Mouse (Mus musculus) MEL (cell line): Measurements from ENCODE around the gene Tbc1d30. TPM values are rescaled to one million over a fixed set of nuclear protein-coding genes. Genes with fewer than 3 reads are reported as not detected.

Source experiments
- DNase-seq: peaks from one replicate; pipeline ENCODE4 v3.0.0; 2011; ENCODE audit warnings: low read depth, low spot score
- H3K27ac ChIP-seq: 2 replicates; pipeline ENCODE4 v1.5.1; 2012; ENCODE audit warnings: low read depth, mild to moderate bottlenecking, control low read depth, low read length, moderate library complexity; ENCODE audit not compliant: control insufficient read depth
- H3K27me3 ChIP-seq, 2 experiments: fragments of 150-350 bp in 1 of 2; sonication (generic) in 1 of 2; 2 replicates each; pipeline ENCODE4 v1.6.1; 2012; ENCODE audit warnings: low read length in 2 of 2, mild to moderate bottlenecking in 2 of 2, improper control_type of control experiment in 1 of 2, moderate library complexity in 1 of 2; ENCODE audit not compliant: insufficient read depth in 2 of 2, control insufficient read depth in 1 of 2
- H3K36me3 ChIP-seq, 2 experiments: 2 replicates each; pipeline ENCODE4 v1.6.1; 2012 to 2014; ENCODE audit warnings: low read length in 2 of 2, improper control_type of control experiment in 1 of 2, inconsistent platforms in 1 of 2, mild to moderate bottlenecking in 1 of 2; ENCODE audit not compliant: insufficient read depth in 2 of 2, control insufficient read depth in 1 of 2
- H3K4me1 ChIP-seq, 2 experiments: fragments of 150-350 bp in 1 of 2; sonication (generic) in 1 of 2; 2 replicates each; pipeline ENCODE4 v1.6.1; 2012; ENCODE audit warnings: low read length in 2 of 2, improper control_type of control experiment in 1 of 2, mild to moderate bottlenecking in 1 of 2; ENCODE audit not compliant: insufficient read depth in 2 of 2, control insufficient read depth in 1 of 2
- H3K4me3 ChIP-seq, 2 experiments: fragments of 150-350 bp in 1 of 2; sonication (generic) in 1 of 2; 2 replicates each; pipeline ENCODE4 v1.5.1; 2012; ENCODE audit warnings: low read depth in 2 of 2, low read length in 2 of 2, mild to moderate bottlenecking in 2 of 2, moderate library complexity in 2 of 2, control low read depth in 1 of 2, improper control_type of control experiment in 1 of 2; ENCODE audit not compliant: control insufficient read depth in 1 of 2, insufficient read depth in 1 of 2
- H3K79me2 ChIP-seq: 2 replicates; pipeline ENCODE4 v1.6.1; 2012; ENCODE audit warnings: mild to moderate bottlenecking, low read length, moderate library complexity; ENCODE audit not compliant: control insufficient read depth, poor library complexity, insufficient read depth
- H3K9ac ChIP-seq: 2 replicates; pipeline ENCODE4 v1.6.1; 2012; ENCODE audit warnings: low read depth, mild to moderate bottlenecking, control low read depth, low read length, moderate library complexity; ENCODE audit not compliant: control insufficient read depth, poor library complexity, severe bottlenecking
- H3K9me3 ChIP-seq: fragments of 150-350 bp; sonication (generic); replicated peaks from 2 replicates; pipeline ENCODE4 v1.6.1; 2012; ENCODE audit warnings: mild to moderate bottlenecking, low read length, improper control_type of control experiment, moderate library complexity; ENCODE audit not compliant: insufficient read depth
- CTCF ChIP-seq, 3 experiments: IDR thresholded peaks in 2 of 3; conservative IDR thresholded peaks in 1 of 3; 2 replicates each; pipeline ENCODE4 v1.5.1; 2011 to 2012; ENCODE audit warnings: low read length in 3 of 3, low read depth in 2 of 3, mild to moderate bottlenecking in 2 of 3, improper control_type of control experiment in 1 of 3, inconsistent platforms in 1 of 3, mixed read lengths in 1 of 3, moderate library complexity in 1 of 3; ENCODE audit not compliant: control insufficient read depth in 1 of 3, insufficient read depth in 1 of 3, poor library complexity in 1 of 3, severe bottlenecking in 1 of 3
- EP300 ChIP-seq, 2 experiments: IDR thresholded peaks; 2 replicates each; pipeline ENCODE4 v1.6.1; 2011; ENCODE audit warnings: improper control_type of control experiment in 2 of 2, low read length in 2 of 2, low read depth in 1 of 2, mild to moderate bottlenecking in 1 of 2
- GATA1 ChIP-seq: IDR thresholded peaks from 2 replicates; pipeline ENCODE4 v1.6.1; 2011; ENCODE audit warnings: low read depth, low read length, improper control_type of control experiment
- JUND ChIP-seq: IDR thresholded peaks from 2 replicates; pipeline ENCODE4 v1.6.1; 2011; ENCODE audit warnings: low read depth, mild to moderate bottlenecking, improper control_type of control experiment, low read length
- KAT2A ChIP-seq: conservative IDR thresholded peaks from 2 replicates; pipeline ENCODE4 v1.6.1; 2012; ENCODE audit warnings: low read depth, low read length, improper control_type of control experiment, inconsistent platforms
- MAX ChIP-seq: IDR thresholded peaks from 2 replicates; pipeline ENCODE4 v1.6.1; 2011; ENCODE audit warnings: low read length, improper control_type of control experiment
- MAZ ChIP-seq: IDR thresholded peaks from 2 replicates; pipeline ENCODE4 v1.6.1; 2012; ENCODE audit warnings: low read depth, mild to moderate bottlenecking, inconsistent platforms, low read length, improper control_type of control experiment
- MEF2A ChIP-seq: IDR thresholded peaks from 2 replicates; pipeline ENCODE4 v1.6.1; 2014; ENCODE audit warnings: low read depth, mild to moderate bottlenecking, inconsistent platforms, low read length, improper control_type of control experiment; ENCODE audit not compliant: poor library complexity, insufficient replicate concordance, severe bottlenecking; ENCODE audit errors: extremely low read depth
- MYB ChIP-seq: IDR thresholded peaks from 2 replicates; pipeline ENCODE4 v1.6.1; 2011; ENCODE audit warnings: mild to moderate bottlenecking, low read depth, low read length, improper control_type of control experiment
- NELFE ChIP-seq: IDR thresholded peaks from 2 replicates; pipeline ENCODE4 v1.6.1; 2011; ENCODE audit warnings: low read depth, low read length, improper control_type of control experiment
- POLR2A ChIP-seq, 2 experiments: IDR thresholded peaks; 2 replicates each; pipeline ENCODE4 v1.6.1; 2011 to 2012; ENCODE audit warnings: low read length in 2 of 2, mild to moderate bottlenecking in 2 of 2, control low read depth in 1 of 2, improper control_type of control experiment in 1 of 2, low read depth in 1 of 2, moderate library complexity in 1 of 2; ENCODE audit not compliant: control insufficient read depth in 1 of 2, insufficient read depth in 1 of 2, poor library complexity in 1 of 2
- POLR2AphosphoS2 ChIP-seq: IDR thresholded peaks from 2 replicates; pipeline ENCODE4 v1.6.1; 2011; ENCODE audit warnings: low read length, improper control_type of control experiment
- POLR2AphosphoS5 ChIP-seq: IDR thresholded peaks from 2 replicates; pipeline ENCODE4 v1.6.1; 2012; ENCODE audit warnings: low read depth, borderline replicate concordance, mild to moderate bottlenecking, inconsistent platforms, low read length, moderate library complexity, mixed read lengths
- SIN3A ChIP-seq: IDR thresholded peaks from 2 replicates; pipeline ENCODE4 v1.6.1; 2012; ENCODE audit warnings: low read length, improper control_type of control experiment, inconsistent platforms
- SMC3 ChIP-seq: IDR thresholded peaks from 2 replicates; pipeline ENCODE4 v1.6.1; 2011; ENCODE audit warnings: low read depth, low read length, improper control_type of control experiment
- TAL1 ChIP-seq: IDR thresholded peaks from 2 replicates; pipeline ENCODE4 v1.6.1; 2012; ENCODE audit warnings: mild to moderate bottlenecking, inconsistent platforms, low read length, moderate library complexity, mixed read lengths
- TBP ChIP-seq: IDR thresholded peaks from 2 replicates; pipeline ENCODE4 v1.8.0; 2011; ENCODE audit warnings: low read depth, low read length, improper control_type of control experiment
- USF1 ChIP-seq: IDR thresholded peaks from 2 replicates; pipeline ENCODE4 v1.6.1; 2014; ENCODE audit warnings: low read depth, mild to moderate bottlenecking, inconsistent platforms, low read length, improper control_type of control experiment, moderate library complexity
- USF2 ChIP-seq, 2 experiments: IDR thresholded peaks; 2 replicates each; pipeline ENCODE4 v1.6.1; 2011 to 2012; ENCODE audit warnings: improper control_type of control experiment in 2 of 2, low read length in 2 of 2, borderline replicate concordance in 1 of 2, inconsistent platforms in 1 of 2, low read depth in 1 of 2, mild to moderate bottlenecking in 1 of 2; ENCODE audit not compliant: insufficient read depth in 1 of 2
- ZC3H11A ChIP-seq: IDR thresholded peaks from 2 replicates; pipeline ENCODE4 v1.6.1; 2012; ENCODE audit warnings: low read depth, mild to moderate bottlenecking, inconsistent platforms, low read length, improper control_type of control experiment
- ZKSCAN1 ChIP-seq: IDR thresholded peaks from 2 replicates; pipeline ENCODE4 v1.6.1; 2012; ENCODE audit warnings: low read depth, mild to moderate bottlenecking, inconsistent platforms, low read length, improper control_type of control experiment, moderate library complexity
- ZMIZ1 ChIP-seq: IDR thresholded peaks from 2 replicates; pipeline ENCODE4 v1.6.1; 2012; ENCODE audit warnings: low read depth, mild to moderate bottlenecking, inconsistent platforms, low read length, improper control_type of control experiment, moderate library complexity
- ZNF384 ChIP-seq: IDR thresholded peaks from 2 replicates; pipeline ENCODE4 v1.6.1; 2012; ENCODE audit warnings: low read depth, mild to moderate bottlenecking, inconsistent platforms, low read length, improper control_type of control experiment
- polyA plus RNA-seq, 2 experiments: library from polyadenylated mRNA; stranded (reverse) in 1 of 2; unstranded in 1 of 2; fragments of >175 nt in 1 of 2; fragments of >200 nt in 1 of 2; gene quantifications; 2 replicates each; pipeline versions ENCODE4 v1.2.1 to v1.2.4; 2012; ENCODE audit warnings: low replicate concordance in 2 of 2, low read depth in 1 of 2; ENCODE audit not compliant: insufficient read length in 2 of 2, insufficient read depth in 1 of 2, missing spikeins in 1 of 2
- total RNA-seq: library from RNA; depleted of rRNA; stranded (reverse); fragments of 300-350 nt; gene quantifications from 2 replicates; pipeline ENCODE4 v1.2.3, GENCODE M21; 2012

Tbc1d30 gene
- total and polyA plus RNA-seq, 3 experiments: 0.35 to 2.1 TPM; not detected in 1

DNA sequence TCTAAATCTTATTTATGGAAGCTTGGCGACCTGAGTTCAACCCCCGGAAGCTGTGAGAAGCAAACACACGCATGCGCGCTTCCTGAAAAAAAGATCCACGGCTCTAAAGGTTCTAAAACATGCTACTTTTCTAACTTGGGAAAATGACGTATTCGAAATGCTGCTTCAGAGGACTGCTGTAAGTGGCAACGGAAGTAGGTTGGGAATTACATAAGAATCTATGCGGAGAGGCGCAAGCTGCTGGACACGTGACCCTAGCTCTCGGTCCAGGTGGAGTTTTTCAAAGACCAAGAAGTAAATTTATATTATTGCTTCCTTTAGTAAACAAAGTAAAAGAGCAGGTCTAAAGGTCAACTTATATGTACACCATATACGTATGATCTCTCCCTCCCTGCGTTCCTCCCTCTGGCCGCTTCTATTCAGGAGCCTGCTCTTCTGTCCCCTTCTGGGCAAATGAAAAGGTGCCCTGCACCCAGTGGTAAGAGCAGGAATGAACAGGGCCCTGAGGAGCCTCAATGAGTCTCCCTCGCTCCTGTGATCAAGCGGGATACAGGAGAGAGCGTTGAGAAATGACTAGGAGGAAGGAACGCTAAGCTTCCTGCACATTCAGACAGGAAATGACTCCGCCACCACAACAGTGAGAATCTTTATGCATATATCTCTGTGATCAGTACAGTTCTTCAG is 87.4 kb downstream of the Tbc1d30 start:
- H3K27me3 ChIP-seq: no peaks in the 10 kb centered on the region

DNA sequence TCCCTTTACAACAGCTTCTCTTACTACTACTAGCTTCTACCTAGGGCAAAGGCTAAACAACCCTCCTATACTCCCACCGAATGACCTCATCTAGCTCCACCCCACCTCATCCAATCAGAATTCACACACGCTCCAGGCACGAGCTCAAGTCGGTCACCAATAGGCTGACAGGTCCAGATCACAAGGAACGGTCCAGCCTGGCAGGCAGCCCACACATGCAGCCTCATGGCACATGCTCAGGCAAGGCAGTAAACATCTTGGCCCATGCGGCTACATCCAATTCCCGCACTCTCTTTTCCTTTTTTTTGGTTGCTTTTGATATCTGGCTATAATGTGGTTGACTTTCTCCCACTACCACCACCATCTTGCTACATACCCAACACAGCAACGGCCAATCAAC is 88.9 kb downstream of the Tbc1d30 start:
- TF ChIP-seq TBP (no peak), KAT2A (no peak), MAZ (no peak), POLR2AphosphoS2 (no peak)
- H3K9me3 ChIP-seq: no peaks in the 10 kb centered on the region

More for the DNA sequence above, 87.4 kb downstream of the Tbc1d30 start:
- peak overlapping the region; percentile 33; the same call in 1 of the 2 replicates for H3K9ac ChIP-seq
- H3K4me3 ChIP-seq: peak overlapping the region in 1 of 2 experiments; percentile 18; a peak in 1 of 4 replicates
- DNase-seq: peak; percentile 48
- peak overlapping the region; percentile 62 for H3K27ac ChIP-seq
- H3K9me3 ChIP-seq: no peaks in the 10 kb centered on the region
- H3K4me1 ChIP-seq: peaks cover 2 to 31% of the 10 kb centered on the region in 2 experiments
- peaks cover 0 to 26% of the 10 kb centered on the region in 2 experiments; a peak in 2 of 4 replicates for H3K36me3 ChIP-seq
- H3K79me2 ChIP-seq: no peaks in the 10 kb centered on the region
- TF ChIP-seq EP300 (IDR thresholded peaks at IDR 0.05; ENCODE audit: low read depth in 1 of 2, low read length in 2 of 2) (peak; percentile 37 to 56), GATA1 (peak; percentile 5; the same call in 1 of the 2 replicates), MYB (no peak)

GRCm38 (mm10) chr10:121261036-121261592 is 90.0 kb downstream of the Tbc1d30 start:
- H3K27ac ChIP-seq: peak overlapping the region; percentile 54
- H3K9ac ChIP-seq: no peak overlapping the region
- H3K4me1 ChIP-seq: peaks cover 2 to 31% of the 10 kb centered on the region in 2 experiments
- peak; percentile 85 for DNase-seq
- H3K9me3 ChIP-seq: no peaks in the 10 kb centered on the region
- no peaks in the 10 kb centered on the region for H3K27me3 ChIP-seq
- H3K36me3 ChIP-seq: peaks cover 0 to 26% of the 10 kb centered on the region in 2 experiments; a peak in 2 of 4 replicates
- no peak overlapping the region for H3K4me3 ChIP-seq
- no peaks in the 10 kb centered on the region for H3K79me2 ChIP-seq
- TF ChIP-seq JUND (no peak), MEF2A (no peak), NELFE (no peak), KAT2A (no peak), CTCF (IDR thresholded peaks at IDR 0.05 in 2 of 3, conservative IDR thresholded peaks at IDR 0.05 in 1 of 3; ENCODE audit: control insufficient read depth in 1 of 3, insufficient read depth in 1 of 3, low read depth in 2 of 3, low read length in 3 of 3, poor library complexity in 1 of 3, severe bottlenecking in 1 of 3) (no peak), ZMIZ1 (no peak), ZC3H11A (no peak), SIN3A (no peak), TAL1 (peak; percentile 77), USF2 (IDR thresholded peaks at IDR 0.05; ENCODE audit: borderline replicate concordance in 1 of 2, insufficient read depth in 1 of 2, low read depth in 1 of 2, low read length in 2 of 2) (no peak), ZNF384 (no peak), POLR2AphosphoS2 (no peak), ZKSCAN1 (no peak), TBP (no peak), POLR2A (IDR thresholded peaks at IDR 0.05; ENCODE audit: control insufficient read depth in 1 of 2, insufficient read depth in 1 of 2, low read depth in 1 of 2, low read length in 2 of 2, poor library complexity in 1 of 2) (no peak), SMC3 (no peak), EP300 (IDR thresholded peaks at IDR 0.05; ENCODE audit: low read depth in 1 of 2, low read length in 2 of 2) (peak; percentile 75), MAX (peak; percentile 48; the same call in 1 of the 2 replicates), USF1 (no peak), POLR2AphosphoS5 (no peak)

More for the DNA sequence above, 88.9 kb downstream of the Tbc1d30 start:
- peaks cover 2 to 31% of the 10 kb centered on the region in 2 experiments for H3K4me1 ChIP-seq
- no peak overlapping the region for H3K27ac ChIP-seq
- H3K9ac ChIP-seq: no peak overlapping the region
- H3K4me3 ChIP-seq: no peak overlapping the region
- H3K36me3 ChIP-seq: peaks cover 0 to 26% of the 10 kb centered on the region in 2 experiments; a peak in 2 of 4 replicates
- DNase-seq: no peak
- H3K79me2 ChIP-seq: no peaks in the 10 kb centered on the region
- H3K27me3 ChIP-seq: no peaks in the 10 kb centered on the region
